Mouse (Mus musculus) heart, embryonic 12.5 days (tissue): ENCODE measurements around the gene Srpx. TPM values are rescaled to one million over a fixed set of nuclear protein-coding genes. Genes with fewer than 3 reads are reported as not detected.

Experiments used
- ATAC-seq: fragments of 200-750 bp; cut with Nextera tagmentation; 2 replicates; pipeline ENCODE4 v1.8.0; 2017; ENCODE audit warnings: moderate TSS enrichment, moderate library complexity; ENCODE audit not compliant: insufficient number of reproducible peaks, low FRiP score
- H3K27ac ChIP-seq: fragments of 300-500 bp; sonication (generic); 2 replicates; pipeline ENCODE4 v1.5.1; 2016; ENCODE audit warnings: mild to moderate bottlenecking, moderate library complexity; ENCODE audit not compliant: poor library complexity, severe bottlenecking
- H3K27me3 ChIP-seq: fragments of 300-500 bp; sonication (generic); replicated peaks from 2 replicates; pipeline ENCODE4 v1.6.1; 2016; ENCODE audit warnings: mild to moderate bottlenecking, moderate library complexity
- H3K36me3 ChIP-seq: fragments of 300-500 bp; sonication (generic); 2 replicates; pipeline ENCODE4 v1.6.1; 2016; ENCODE audit warnings: mild to moderate bottlenecking, moderate library complexity
- H3K4me1 ChIP-seq: fragments of 300-500 bp; sonication (generic); replicated peaks from 2 replicates; pipeline ENCODE4 v1.6.1; 2016; ENCODE audit warnings: mild to moderate bottlenecking
- H3K4me2 ChIP-seq: fragments of 300-500 bp; sonication (generic); 2 replicates; pipeline ENCODE4 v1.6.1; 2016; ENCODE audit warnings: mild to moderate bottlenecking, moderate library complexity
- H3K4me3 ChIP-seq: fragments of 300-500 bp; sonication (generic); 2 replicates; pipeline ENCODE4 v1.5.1; 2016; ENCODE audit warnings: mild to moderate bottlenecking
- H3K9ac ChIP-seq: fragments of 300-500 bp; sonication (generic); 2 replicates; pipeline ENCODE4 v1.6.1; 2016; ENCODE audit warnings: mild to moderate bottlenecking, moderate library complexity
- H3K9me3 ChIP-seq: fragments of 300-500 bp; sonication (generic); replicated peaks from 2 replicates; pipeline ENCODE4 v1.6.1; 2016; ENCODE audit warnings: mild to moderate bottlenecking, moderate library complexity
- WGBS: fragments of 180-500 bp; shearing (Covaris S2); methylation state at CpG from one replicate; pipeline ENCODE4 v1.1.7; 2016; 5-methylcytosine and 5-hydroxymethylcytosine counted together
- polyA plus RNA-seq: library from polyadenylated mRNA; unstranded; fragments of >200 nt; fragmentation: Nextera tagmentation; extraction: Ambion mirVana; gene quantifications from 2 replicates; pipeline ENCODE4 v1.2.1, GENCODE M21; 2016

Srpx gene
- 2.8 and 3.3 TPM in 2 replicates for polyA plus RNA-seq

DNA sequence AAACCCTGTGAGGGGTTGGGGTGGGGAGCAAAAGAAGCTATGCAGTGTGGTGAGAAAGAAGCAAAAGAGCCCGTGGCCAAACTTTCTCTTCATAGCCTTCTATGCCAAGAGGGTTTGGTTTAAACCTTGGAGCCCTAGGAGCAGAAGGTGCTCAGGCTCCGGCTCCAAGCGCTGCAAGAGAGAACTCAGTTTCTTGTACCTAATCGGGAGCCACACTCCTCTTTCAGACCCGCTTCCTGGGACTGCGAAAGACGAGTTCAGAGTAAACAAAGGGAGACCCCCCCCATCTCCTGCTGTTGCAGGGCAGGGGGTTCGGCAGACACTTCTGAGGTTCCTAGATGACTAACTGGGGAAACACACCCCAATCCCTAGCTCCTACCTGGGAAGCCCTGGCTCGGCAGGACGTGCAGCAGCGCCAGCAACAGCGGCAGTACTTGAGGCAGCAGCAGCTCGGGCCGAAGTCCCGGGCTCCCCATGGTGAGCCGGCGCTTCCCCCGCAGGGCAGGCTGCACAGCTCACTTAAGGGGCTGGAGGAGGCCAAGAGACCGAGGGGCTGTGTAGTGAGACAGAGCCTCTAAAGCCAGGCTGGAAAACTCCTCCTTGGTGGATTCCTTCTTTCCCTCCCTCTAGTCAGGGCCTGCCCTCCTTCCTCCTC lies at the start of gene Srpx:
Srpx (minus strand) TSS at position 645 of the 655 bp plus-strand sequence.
- no peaks in the 10 kb centered on the region; the same call in 1 of the 2 replicates for H3K27me3 ChIP-seq
- H3K9ac ChIP-seq: peak within 1 kb of the TSS; percentile 48
- H3K9me3 ChIP-seq: no peaks in the 10 kb centered on the region
- peak within 1 kb of the TSS; percentile 49 for H3K4me3 ChIP-seq
- 12% methylated on average over 19 of the region's 19 CpGs for WGBS
- no peak within 1 kb of the TSS for H3K27ac ChIP-seq
- H3K4me1 ChIP-seq: no peaks in the 10 kb centered on the region
- H3K36me3 ChIP-seq: no peaks in the 10 kb centered on the region
- peak within 1 kb of the TSS; percentile 76 for H3K4me2 ChIP-seq
- ATAC-seq: no peak

DNA sequence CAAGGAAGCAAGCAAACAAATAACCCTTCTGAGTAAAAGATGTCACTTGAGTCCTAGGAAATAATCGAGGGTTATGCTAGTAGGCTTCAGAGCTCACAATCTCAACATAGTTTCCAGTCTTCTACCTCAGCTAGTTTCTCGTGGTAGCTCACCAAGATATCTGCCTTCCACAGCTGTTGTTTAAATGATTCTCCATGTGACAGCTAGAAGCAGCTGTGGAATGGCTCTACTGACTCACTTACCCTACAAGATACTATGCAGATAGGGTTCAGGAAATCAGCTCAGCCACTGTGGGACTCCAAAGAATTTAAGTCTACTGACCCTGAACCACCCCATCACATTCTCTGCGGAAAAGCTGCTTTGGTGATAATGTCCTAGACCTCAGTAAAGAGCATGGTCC lies 34.9 kb upstream of the Srpx start:
- no peak overlapping the region for H3K9ac ChIP-seq
- H3K4me3 ChIP-seq: no peak overlapping the region
- 51% methylated on average over 3 of the region's 3 CpGs for WGBS
- ATAC-seq: no peak
- no peaks in the 10 kb centered on the region for H3K36me3 ChIP-seq
- H3K4me1 ChIP-seq: no peaks in the 10 kb centered on the region
- H3K9me3 ChIP-seq: no peaks in the 10 kb centered on the region
- H3K27me3 ChIP-seq: no peaks in the 10 kb centered on the region
- no peak overlapping the region for H3K4me2 ChIP-seq
- no peak overlapping the region for H3K27ac ChIP-seq

GRCm38 (mm10) chrX:10115780-10116179 lies 1.7 kb downstream of the Srpx start:
- Histone ChIP-seq H3K27ac (no peak overlapping the region), H3K27me3 (no peaks in the 10 kb centered on the region; the same call in 1 of the 2 replicates), H3K4me1 (no peaks in the 10 kb centered on the region), H3K4me2 (no peak overlapping the region), H3K4me3 (no peak overlapping the region), H3K36me3 (no peaks in the 10 kb centered on the region), H3K9ac (no peak overlapping the region), H3K9me3 (no peaks in the 10 kb centered on the region)
- ATAC-seq: no peak
- 31% methylated on average over 3 of the region's 3 CpGs for WGBS

DNA sequence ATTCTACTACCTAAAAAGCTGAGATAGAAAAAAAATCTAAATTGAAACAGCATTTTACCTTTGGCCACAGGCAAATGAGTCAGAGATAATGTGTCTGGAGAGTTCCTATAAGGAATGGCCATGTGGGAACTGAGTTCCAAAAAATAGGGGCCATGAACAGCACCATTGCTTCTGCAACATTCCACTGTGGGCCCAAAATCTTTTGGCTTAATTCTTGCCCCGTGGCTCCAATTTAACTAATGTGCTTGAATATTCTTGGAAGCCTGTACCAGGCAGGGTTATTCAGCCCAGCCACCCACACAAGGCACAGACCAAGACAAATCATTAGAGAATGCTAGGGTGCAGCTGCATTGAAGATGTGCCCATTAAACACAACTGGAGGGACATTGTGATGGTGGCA lies 6.8 kb downstream of the Srpx start:
- Histone ChIP-seq H3K4me1 (no peaks in the 10 kb centered on the region), H3K27me3 (no peaks in the 10 kb centered on the region), H3K9me3 (no peaks in the 10 kb centered on the region), H3K27ac (no peak overlapping the region), H3K9ac (no peak overlapping the region), H3K36me3 (no peaks in the 10 kb centered on the region), H3K4me2 (no peak overlapping the region), H3K4me3 (no peak overlapping the region)
- no peak for ATAC-seq
- WGBS: 53% methylated on average over 1 of the region's 1 CpGs

DNA sequence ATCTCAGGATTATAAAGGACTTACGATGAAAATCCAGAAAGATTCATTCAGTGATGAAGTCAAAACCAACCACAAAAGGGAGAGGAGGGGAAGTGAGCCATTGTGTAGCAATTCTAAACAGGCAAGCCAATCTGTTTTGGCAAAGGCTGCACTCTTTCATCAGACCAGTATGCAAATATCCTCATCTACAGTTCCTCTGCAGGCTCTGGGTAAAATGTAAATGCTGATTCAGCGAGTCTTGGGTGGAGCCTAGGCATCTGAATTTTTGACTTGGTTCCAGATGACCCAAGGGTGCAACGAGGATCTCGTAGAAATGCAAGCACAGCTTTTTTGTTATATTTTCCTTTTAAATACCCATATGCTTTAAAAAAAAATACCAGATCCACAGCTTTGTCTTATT lies 9.0 kb downstream of the Srpx start:
- Histone ChIP-seq H3K4me1 (no peaks in the 10 kb centered on the region), H3K36me3 (no peaks in the 10 kb centered on the region), H3K9ac (no peak overlapping the region), H3K4me3 (no peak overlapping the region), H3K27me3 (no peaks in the 10 kb centered on the region), H3K9me3 (no peaks in the 10 kb centered on the region), H3K27ac (no peak overlapping the region), H3K4me2 (no peak overlapping the region)
- WGBS: 62% methylated on average over 4 of the region's 4 CpGs
- no peak for ATAC-seq

GRCm38 (mm10) chrX:10105475-10105874 lies 12.0 kb downstream of the Srpx start:
- ATAC-seq: no peak
- no peak overlapping the region for H3K27ac ChIP-seq
- H3K4me2 ChIP-seq: no peak overlapping the region
- no peak overlapping the region for H3K9ac ChIP-seq
- no peaks in the 10 kb centered on the region for H3K9me3 ChIP-seq
- no peaks in the 10 kb centered on the region for H3K36me3 ChIP-seq
- H3K27me3 ChIP-seq: no peaks in the 10 kb centered on the region
- H3K4me3 ChIP-seq: no peak overlapping the region
- H3K4me1 ChIP-seq: no peaks in the 10 kb centered on the region
- 55% methylated on average over 5 of the region's 5 CpGs for WGBS

DNA sequence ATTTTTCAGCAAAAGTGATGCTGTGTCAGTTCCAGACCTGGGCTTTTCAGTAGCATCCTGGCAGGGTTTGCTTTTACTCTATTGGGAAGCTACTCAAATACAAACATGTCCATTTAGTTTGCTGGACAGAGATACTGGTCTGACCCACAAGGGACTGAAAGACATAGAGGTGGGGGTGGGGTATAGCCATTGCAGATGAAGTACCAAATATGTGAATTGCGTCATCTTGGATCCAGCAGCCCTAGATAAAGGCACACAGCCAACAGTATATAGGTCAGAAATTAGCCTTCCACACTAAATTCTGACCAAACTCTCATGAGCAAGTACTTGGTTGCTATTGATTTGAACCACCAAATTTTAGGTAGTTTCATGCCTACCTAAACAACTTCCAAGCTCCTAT lies 14.8 kb downstream of the Srpx start:
- 86% methylated on average over 1 of the region's 1 CpGs for WGBS
- no peak overlapping the region for H3K4me3 ChIP-seq
- H3K9ac ChIP-seq: no peak overlapping the region
- no peak overlapping the region for H3K4me2 ChIP-seq
- H3K27me3 ChIP-seq: no peaks in the 10 kb centered on the region
- H3K36me3 ChIP-seq: no peaks in the 10 kb centered on the region
- H3K27ac ChIP-seq: no peak overlapping the region
- no peak for ATAC-seq
- no peaks in the 10 kb centered on the region for H3K9me3 ChIP-seq
- H3K4me1 ChIP-seq: no peaks in the 10 kb centered on the region

DNA sequence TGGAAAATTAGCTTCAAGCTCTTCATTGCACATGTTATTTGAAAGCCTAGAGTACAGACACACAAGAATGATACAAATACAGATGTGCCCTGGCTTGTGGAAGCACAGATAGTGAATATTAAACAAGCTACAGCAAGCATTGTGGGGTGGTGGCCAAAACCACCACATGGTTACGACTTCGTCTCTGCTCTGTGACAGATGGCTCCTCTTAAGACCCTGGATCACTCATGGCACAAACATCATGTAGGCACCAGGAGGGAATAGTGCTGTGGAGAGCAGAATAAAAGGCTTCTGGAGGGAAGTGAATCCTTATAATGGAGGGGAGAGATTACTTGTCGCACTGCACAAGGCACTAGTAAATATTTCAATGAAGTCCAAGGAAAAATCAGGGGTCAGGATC lies 21.7 kb downstream of the Srpx start:
- Histone ChIP-seq H3K9me3 (no peaks in the 10 kb centered on the region), H3K27me3 (no peaks in the 10 kb centered on the region), H3K4me3 (no peak overlapping the region), H3K4me1 (no peaks in the 10 kb centered on the region), H3K4me2 (no peak overlapping the region), H3K9ac (no peak overlapping the region), H3K27ac (no peak overlapping the region), H3K36me3 (no peaks in the 10 kb centered on the region)
- ATAC-seq: no peak
- 75% methylated on average over 3 of the region's 3 CpGs for WGBS

- Histone ChIP-seq H3K4me2 (no peak overlapping the region), H3K27ac (no peak overlapping the region), H3K9ac (no peak overlapping the region), H3K4me1 (no peaks in the 10 kb centered on the region), H3K27me3 (no peaks in the 10 kb centered on the region), H3K36me3 (no peaks in the 10 kb centered on the region), H3K4me3 (no peak overlapping the region), H3K9me3 (no peaks in the 10 kb centered on the region)
- ATAC-seq: no peak
- WGBS: 68% methylated on average over 3 of the region's 3 CpGs
Observed at GRCm38 (mm10) chrX:10080385-10080784, 37.1 kb downstream of the Srpx start.

DNA sequence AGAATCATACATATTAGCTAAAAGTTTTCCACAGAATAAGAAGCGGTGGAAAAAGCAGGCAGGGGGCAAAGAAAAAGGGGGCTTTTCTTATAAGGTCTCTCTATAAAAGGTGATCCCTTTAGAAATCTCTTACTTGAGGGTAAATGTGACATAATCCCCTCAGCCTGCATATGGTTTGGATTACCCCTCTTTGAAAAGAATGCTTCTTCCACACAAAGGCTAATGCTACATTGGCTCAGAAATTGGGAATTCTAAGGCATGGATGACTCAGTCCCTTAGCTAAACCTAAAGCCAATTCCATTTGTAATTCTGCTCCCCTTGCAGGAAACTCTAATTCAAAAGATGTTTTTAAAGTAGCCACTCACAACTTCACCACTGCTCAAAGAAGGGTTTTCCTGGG lies 37.5 kb downstream of the Srpx start:
- Histone ChIP-seq H3K9ac (no peak overlapping the region), H3K4me3 (no peak overlapping the region), H3K9me3 (no peaks in the 10 kb centered on the region), H3K4me2 (no peak overlapping the region), H3K36me3 (no peaks in the 10 kb centered on the region), H3K27me3 (no peaks in the 10 kb centered on the region), H3K4me1 (no peaks in the 10 kb centered on the region), H3K27ac (no peak overlapping the region)
- ATAC-seq: no peak
- 71% methylated on average over 1 of the region's 1 CpGs for WGBS

DNA sequence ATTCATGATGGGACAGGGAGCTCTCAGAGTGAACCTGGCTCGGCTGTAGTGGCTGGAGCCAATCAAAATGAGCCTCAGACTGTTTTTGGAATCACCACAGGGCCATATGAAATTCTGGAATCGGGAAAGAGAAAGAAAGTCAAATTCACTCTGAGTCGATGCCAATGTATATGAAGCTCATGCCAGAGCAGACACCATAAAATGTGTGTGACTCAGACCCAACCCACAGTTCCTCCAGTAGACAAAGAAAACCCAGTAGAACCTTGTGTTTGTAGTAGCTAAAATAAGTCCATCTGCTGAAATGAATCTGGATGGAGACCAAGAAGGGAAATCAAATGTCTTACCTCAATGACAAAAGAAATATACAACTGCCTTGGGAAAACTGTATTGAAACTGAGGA lies 43.5 kb downstream of the Srpx start:
- H3K27me3 ChIP-seq: no peaks in the 10 kb centered on the region
- H3K9ac ChIP-seq: no peak overlapping the region
- H3K4me1 ChIP-seq: no peaks in the 10 kb centered on the region
- H3K9me3 ChIP-seq: no peaks in the 10 kb centered on the region
- ATAC-seq: no peak
- no peak overlapping the region for H3K4me3 ChIP-seq
- no peaks in the 10 kb centered on the region for H3K36me3 ChIP-seq
- 73% methylated on average over 3 of the region's 3 CpGs for WGBS
- no peak overlapping the region for H3K27ac ChIP-seq
- H3K4me2 ChIP-seq: no peak overlapping the region

- Histone ChIP-seq H3K4me2 (no peak overlapping the region), H3K4me3 (no peak overlapping the region), H3K36me3 (no peaks in the 10 kb centered on the region), H3K4me1 (no peaks in the 10 kb centered on the region), H3K9ac (no peak overlapping the region), H3K27me3 (no peaks in the 10 kb centered on the region), H3K27ac (no peak overlapping the region), H3K9me3 (no peaks in the 10 kb centered on the region)
- ATAC-seq: no peak
- 54% methylated on average over 2 of the region's 2 CpGs for WGBS
Observed at GRCm38 (mm10) chrX:10071529-10071928, 46.0 kb downstream of the Srpx start.
